Mouse (Mus musculus) R1 (cell line): ENCODE data around the gene Rasa3.

Experiments used
- DNase-seq: peaks from one replicate; pipeline ENCODE4 v3.0.0-alpha.2; 2018; ENCODE audit warnings: low read depth, low spot score

The Rasa3 gene

DNA sequence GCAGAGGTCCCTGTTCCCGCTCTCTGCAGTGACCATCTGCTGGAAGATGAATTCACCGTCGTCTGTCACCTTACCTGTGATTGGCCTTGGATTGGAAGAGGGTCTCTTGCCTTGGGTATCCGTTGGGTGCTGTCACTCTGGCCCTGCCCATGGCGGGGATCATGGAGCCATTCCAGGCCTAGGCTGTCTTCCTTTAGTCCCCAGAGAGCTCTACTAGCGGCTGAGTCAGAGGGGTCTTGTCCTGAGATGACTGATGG is 125.9 kb downstream of the Rasa3 start:
- no peak for DNase-seq

DNA sequence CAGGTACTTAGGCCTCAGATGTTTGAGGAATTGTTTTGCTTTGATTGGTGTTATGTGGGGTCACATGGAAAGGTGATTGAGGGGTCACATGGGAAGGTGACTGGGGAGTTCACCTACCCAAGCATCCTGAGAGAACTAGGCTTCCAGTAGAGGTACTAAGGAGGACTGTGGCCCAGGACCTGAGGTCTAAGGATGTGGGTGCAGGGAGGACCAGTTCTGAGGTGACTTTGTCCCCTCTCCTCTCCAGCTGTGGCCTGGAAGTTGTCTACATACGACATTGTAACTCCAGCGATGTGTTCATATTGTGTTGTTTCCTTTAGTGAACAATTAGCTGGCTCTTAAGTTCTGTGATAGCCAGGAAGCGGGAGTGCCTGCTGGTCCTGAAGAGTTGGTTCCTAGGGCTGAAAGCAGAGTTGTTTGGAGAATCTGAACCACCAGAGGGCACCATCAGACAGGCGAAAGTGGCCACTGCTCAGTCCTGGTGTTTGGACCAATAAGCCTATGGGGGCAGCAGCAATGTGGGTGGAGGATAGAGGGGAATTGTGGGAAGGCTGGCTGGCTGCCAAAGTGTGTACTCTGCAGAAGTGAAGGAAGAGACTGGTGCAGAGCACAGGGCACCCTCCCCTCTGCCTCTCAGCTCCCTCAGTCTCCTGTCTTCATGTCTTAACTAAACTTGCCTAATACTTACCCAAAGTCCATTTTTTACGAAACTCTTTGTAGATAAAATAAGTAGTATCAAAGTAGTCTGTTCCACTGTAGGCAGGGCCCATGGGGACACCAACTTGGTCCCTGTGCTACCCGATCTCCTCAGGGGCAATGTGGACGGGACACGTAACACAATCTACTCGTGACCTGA is 126.5 kb downstream of the Rasa3 start:
- DNase-seq: peak; percentile 90

DNA sequence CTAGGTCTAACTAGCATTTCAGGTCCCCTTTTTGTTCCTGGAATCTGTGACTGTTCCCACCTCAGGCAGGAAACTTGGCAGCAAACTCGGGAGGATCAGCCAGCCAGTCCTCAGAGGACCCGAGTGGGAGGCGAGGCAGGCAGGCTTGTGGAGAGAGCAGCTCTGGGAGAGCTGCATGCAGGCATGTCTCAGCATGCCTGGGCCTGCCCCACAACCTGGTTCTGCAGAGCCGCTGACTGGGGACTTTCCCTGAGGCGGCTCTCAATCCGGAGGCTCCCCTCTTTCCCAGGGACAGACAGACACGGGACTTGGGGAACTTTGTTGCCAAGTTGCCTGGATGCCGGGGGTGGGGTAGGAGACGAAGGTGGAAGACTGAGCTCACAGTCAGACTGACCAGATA is 128.6 kb downstream of the Rasa3 start:
- DNase-seq: peak; percentile 71

DNA sequence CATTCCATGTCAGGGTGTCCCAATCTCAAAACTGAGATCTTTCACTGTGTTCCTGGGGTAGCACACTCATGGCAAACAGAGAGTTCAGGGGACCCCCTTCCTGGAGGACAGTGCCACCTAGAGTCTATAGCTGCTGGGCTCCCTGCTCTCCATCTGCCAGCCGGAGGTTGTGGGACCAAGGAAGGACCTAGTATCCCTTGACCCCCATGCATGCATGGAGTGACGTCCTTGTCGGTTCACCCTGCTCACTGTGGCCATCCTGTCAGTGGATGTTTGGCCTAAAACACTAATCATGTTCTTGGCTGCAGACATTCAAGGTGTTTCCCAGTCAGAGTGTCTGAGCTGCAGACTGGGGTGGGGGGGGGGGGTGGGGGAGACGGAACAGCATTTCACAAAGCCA is 129.2 kb downstream of the Rasa3 start:
- peak; percentile 42 for DNase-seq

DNA sequence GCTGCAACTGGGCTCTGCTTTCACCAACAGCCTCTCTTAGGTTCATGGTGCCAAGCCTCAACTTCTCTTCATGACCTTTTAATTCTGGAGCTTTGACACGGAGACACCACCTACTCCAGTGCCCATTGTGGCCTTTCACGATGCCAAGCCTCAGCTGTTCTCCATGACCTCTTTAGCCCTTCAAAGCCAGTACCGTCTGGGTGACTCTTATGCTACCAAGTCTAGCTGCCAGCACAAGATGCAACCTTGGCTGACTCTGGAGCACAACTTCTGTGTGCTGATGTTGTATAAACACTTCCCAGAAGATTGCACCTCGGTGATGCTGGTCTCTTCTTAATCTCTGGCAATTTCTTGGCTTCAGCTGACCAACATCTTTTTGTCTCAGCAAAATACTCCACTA is 131.0 kb downstream of the Rasa3 start:
- no peak for DNase-seq

DNA sequence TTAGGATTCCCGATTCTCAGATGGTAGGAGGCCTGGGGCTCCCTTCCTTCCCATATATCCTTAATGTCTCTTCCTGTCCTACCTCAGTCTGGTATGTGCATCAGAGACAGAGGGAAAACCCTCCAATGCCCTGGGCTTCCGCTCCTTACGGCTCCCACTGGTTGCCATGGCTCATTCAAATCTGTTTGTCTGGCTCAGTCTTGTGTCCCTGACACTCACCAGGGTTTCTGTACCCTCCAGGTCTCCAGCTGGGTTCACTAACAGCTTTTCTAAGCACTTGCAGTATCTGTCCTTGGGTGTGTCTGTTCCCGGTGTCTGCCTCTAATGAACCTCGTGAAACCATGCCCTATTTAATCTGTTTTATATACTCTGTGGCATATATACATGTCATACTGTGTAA is 135.9 kb downstream of the Rasa3 start:
- peak; percentile 75 for DNase-seq

DNA sequence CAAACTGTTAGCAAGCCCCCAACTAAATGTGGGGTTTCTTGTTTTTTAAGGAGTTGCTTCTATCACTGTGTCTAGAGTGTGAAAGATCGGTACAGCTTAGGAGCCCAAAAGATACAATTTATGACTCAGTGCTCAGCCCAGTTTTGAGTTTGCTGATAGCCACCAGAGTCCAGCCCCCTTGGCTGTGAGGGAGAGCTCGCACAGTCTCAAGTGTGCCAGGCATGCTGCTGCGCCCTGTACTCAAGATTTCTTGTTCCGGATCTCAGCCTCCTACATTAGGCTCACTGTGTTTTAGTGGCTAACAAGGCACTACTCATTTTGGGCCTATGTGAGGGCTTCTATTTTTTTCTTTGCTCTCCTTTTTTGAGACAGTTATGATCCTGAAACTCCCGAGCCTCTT is 137.3 kb downstream of the Rasa3 start:
- DNase-seq: no peak

DNA sequence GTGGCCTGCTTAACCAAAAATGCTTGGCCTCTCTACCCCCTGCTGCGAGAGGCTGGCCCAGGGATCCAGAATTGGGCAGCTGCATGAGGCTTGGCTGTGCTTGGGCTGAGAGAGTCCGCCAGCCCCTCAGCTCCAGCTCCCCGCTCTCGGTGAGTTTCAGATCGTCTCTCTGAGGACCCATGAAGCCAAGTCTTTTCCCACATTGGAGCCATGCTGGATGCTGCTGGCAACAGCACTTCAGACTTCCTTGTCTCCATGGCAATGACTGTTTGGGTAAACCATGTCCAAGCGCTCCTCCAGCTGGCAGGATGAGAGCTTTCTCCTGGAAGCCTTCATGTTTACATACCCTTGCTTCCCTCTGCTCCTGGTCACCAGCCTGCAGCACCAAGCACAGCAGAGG is 138.6 kb downstream of the Rasa3 start:
- DNase-seq: peak; percentile 18

DNA sequence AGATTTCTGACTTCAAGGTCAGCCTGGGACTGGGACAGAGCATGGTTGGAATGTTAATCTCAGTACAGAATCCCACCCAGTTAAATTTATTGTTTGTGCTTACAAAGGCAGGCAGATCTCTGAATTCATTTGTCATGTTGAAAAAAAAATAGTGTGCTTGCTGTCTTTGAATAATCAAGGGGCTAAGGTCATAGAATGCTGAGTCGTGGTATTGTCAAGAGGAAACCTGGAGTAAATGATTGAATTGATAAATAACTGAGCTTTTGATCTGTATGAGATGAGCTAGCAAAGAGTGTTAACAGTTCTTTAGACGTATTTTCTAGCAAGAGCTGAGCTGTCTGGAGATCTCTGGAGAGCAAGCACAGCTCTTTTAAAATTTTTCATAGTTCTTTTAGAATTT is 140.3 kb downstream of the Rasa3 start:
- DNase-seq: peak; percentile 54

DNA sequence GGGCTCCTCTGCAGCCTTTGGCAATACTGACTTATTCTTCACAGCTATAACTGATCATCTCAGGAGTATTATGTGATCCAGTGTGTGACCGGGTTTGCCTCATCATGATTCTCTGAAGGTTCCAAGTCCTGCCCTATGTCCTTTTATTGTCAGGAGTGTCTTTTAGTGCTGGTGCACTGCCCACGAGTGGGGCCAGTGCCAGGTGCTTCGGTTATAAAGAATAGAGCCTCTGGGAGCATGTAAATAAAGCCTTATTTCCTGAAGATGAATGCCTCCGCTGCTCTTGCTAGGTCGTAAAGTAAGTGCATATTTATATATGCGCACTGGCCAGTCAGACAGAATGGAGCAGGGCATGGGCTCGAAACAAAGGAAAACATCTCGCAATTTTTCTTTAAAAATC is 144.3 kb downstream of the Rasa3 start:
- no peak for DNase-seq

DNA sequence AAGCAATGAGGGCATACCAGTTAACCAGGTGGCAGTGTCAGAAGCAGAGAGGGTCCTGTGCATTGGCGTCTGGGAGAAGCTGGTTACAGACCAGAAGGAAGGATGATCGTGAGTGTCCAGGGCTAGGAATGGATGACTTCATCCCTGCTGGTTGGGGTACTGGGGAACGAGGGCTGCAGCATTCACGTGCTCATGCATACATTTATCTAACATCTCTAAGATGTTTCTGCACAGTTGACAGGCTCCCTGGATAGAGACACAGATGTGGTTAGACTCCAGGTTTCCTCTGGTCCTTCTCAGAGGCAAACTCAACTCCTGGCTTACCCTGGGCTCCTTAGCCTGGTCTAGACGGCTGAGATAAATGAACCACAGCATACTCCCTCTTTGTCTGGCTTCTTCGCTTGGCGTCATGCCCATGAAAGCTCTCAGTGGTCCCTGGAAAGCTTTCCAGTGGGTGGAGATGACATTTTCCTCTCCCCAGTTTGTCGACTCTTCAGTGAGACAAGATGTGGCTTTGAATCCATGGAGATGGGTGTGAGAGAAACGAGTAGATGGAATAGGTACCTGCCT is 145.7 kb downstream of the Rasa3 start:
- DNase-seq: no peak

DNA sequence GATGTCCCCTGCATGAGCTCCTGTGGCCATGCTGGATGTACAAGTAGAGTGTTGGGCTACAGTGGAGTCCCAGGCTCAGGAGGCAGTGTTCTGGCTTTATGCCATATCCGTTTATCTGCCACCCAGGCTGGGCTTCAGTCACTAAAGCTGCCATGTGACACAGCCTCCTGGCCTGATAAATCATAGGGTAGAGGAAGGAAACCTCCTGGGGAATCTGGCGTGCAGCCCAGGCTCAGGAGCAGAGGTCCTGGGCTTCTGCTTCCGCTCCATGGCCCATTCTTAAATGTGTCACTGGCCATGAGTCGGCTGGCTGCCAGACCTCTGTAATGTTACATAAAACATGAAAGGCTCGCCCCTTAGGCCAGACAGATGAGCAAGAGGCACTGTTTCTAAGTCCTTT is 146.5 kb downstream of the Rasa3 start:
- DNase-seq: no peak

DNA sequence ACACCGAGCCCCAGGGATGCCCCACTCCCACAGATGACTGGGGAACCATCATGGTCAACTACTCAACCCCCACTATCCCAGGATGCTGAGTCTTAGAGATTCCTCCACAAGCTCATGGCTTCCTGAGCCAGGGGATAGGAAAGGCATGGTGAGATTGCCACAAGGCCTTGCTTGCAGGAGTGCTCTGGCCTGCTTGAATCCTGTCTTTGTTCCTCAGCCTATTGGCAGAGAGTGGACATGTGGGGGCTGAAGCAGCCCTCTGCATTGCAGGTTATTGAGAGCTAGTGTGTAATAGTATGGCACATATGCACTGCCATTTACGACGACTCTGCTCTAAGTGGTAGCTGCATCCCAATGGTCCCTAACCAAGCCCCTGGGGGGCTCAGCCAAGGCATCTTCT is 147.0 kb downstream of the Rasa3 start:
- DNase-seq: no peak

DNA sequence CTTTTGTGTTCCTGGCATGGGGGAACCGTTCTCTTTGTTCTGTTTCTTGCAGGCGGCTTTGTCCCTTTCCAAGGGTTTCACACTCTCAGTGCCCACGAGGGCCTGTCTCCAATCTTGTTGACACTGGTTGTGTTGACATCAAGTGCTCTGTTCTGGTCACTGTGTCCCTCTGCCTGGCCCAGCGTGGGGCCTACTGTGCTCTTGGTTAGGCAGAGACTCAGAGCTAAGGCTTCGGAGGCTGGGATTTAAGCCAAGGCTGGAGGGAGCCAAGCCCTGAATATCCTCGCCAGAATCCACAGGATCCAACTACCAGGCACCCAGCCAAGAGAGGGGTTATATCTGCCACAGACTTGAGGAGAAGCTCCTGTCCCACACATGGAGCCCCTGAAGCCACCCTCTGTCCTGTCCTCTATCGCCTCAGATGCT is 147.5 kb downstream of the Rasa3 start:
- DNase-seq: no peak

DNA sequence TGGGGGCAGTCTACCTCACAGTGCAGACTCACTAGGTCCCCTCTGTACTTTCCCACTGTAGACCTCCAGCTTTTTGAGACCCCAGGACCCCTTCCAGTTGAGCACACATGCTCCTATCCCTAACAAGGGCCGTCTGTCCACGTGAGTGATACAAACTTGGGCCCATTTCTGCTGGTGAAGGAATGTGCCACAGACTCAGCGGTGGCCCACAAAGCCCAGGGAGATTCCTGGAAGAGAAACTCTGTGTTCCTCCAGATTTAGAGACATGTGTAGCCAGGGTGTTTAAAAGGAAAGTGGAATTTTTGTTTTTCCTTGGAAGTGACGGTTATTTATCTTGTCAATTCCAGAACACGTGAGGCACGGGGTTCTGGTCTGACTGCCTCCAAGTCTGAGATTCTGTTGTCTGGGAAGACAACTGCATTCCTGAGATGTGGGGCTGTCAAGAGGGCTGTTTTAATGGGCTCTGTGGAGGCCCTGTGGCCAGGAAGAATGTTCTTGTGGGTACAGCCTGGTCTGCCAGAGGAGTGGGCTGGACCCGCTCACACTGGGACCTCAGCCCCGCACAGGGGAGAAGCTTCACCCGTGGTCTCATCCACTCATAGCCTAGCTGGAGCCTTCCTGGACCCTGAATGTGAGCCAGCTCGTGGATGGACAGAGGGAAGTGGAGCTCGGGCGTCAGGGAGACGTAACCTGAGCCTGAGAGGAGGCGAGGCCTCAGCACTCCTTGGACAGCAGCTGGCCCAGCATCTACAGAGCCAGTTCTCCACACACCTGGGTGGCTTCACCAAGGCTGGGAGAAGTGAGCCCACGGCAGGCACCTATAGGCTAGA is 148.2 kb downstream of the Rasa3 start:
- DNase-seq: no peak

DNA sequence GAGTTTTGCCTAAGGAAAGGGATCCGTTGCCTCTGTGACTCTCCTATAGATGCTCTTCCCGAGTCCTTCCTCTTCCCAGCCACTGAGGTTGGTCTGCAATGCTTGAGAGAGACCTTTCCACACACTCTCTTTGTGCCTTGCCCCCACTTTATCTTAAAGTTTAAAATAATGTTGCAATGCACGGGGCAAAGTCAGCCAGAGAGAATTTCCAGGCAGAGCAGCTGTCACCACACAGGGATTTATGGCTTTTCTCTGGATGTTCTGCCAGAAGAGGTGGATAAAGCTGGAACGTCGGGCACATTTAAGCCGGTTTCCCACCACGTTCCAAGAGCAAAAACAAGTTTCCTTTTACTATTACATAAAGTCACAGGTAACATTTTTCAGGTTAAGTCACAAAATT is 156.0 kb downstream of the Rasa3 start:
- no peak for DNase-seq

DNA sequence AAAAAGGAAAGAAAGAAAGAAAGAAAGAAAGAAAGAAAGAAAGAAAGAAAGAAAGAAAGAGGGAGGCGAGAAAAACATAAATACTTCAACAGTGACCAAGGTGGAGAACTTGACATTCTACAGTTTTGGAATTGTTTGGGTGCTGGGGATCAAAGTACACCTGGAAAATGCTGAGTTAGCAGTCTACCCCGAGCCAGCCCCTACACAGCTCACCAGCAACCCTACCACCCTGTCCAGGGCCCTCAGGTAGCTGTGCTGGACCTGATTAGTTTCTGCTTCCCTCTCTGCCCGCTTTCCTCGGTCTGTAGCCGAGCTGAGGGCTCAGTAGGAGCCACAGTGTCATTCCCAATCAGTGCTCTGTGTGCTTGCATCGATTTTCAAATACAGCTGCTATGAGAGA is 157.1 kb downstream of the Rasa3 start:
- DNase-seq: no peak

DNA sequence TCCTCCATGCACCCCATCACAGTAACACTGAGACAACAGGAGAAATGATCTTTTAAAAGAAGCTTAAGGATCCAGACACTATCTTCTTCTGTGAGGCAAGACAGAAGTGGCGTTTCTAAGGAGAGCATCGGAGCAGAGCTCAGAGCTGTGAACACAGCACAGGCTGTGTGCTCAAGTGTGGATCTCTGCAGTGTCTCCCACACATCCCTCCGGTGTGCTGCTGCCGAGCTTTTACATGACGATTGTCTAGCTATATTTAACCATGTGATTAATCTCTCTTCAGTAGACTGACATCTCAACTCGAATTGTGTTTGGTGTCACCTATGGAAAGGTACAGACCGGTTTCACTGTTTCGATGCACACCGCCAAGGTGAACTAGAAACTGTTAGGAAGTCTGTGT is 157.9 kb downstream of the Rasa3 start:
- DNase-seq: no peak

DNA sequence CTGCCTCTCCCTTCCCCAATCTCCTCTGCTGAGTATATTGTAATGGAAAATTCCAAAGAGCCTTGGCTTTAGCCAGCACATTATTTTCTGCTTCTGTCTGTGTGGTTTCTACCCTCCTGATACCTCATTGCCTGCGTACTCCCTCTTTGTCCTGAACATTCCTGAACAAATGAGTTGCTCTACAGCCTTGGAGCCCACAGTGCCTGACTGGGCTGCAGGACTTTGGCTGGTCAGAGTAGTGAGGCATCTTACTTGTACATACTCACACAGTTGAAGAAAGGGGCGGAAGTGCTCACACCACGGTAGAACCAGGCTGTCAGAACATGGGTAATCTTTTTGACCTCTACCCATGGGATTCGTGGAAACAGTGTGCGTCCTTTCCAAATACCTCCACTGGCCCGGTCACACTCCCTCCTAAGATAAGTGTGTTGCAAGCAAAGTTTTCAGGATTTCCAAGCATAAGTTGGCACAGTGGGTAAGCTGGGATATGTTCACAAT is 160.1 kb downstream of the Rasa3 start:
- no peak for DNase-seq
